Mouse (Mus musculus) cerebellum, adult 11-12 months (tissue): ENCODE measurements around the gene Tbc1d10c.
A peak's percentile ranks its signal among the peaks of the same experiment; 100 is the strongest.

ENCODE experiments used
- DNase-seq: peaks from one replicate; pipeline ENCODE4 v3.0.0; 2022

Gene Tbc1d10c

GRCm38 (mm10) chr19:4190831-4191334 lies at the start of gene Tbc1d10c:
TSS of gene Tbc1d10c (minus strand) at chr19:4191284.
- DNase-seq: peak; percentile 68

GRCm38 (mm10) chr19:4240247-4240668 lies 49.2 kb upstream of the Tbc1d10c start:
- no peak for DNase-seq

DNA sequence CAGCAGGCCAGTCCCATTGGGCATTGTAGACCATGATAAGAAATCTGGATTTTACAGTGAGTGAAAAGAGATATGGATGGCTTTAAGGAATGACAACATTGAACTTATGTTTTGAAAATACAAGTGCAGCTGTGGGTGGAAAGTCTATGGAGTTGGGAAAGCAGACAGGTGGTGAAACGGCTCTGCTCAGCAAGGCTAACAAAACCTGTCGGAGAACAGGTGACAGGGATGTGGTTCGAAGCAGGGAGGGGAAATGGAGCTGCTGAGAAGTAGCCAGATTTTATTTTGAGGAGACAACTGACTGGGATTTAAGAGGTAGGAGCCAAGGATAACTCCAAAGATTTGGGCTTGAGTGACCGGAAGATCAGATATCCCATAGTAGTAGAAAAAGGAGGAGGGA lies 43.5 kb upstream of the Tbc1d10c start:
- no peak for DNase-seq

GRCm38 (mm10) chr19:4232651-4233050 lies 41.6 kb upstream of the Tbc1d10c start:
- DNase-seq: no peak

GRCm38 (mm10) chr19:4232186-4232572 lies 41.1 kb upstream of the Tbc1d10c start:
- DNase-seq: no peak

GRCm38 (mm10) chr19:4231253-4232185 lies 40.4 kb upstream of the Tbc1d10c start, which contains the start of gene Pold4:
TSS of gene Pold4 (plus strand) at chr19:4231899.
- DNase-seq: peak; percentile 98

DNA sequence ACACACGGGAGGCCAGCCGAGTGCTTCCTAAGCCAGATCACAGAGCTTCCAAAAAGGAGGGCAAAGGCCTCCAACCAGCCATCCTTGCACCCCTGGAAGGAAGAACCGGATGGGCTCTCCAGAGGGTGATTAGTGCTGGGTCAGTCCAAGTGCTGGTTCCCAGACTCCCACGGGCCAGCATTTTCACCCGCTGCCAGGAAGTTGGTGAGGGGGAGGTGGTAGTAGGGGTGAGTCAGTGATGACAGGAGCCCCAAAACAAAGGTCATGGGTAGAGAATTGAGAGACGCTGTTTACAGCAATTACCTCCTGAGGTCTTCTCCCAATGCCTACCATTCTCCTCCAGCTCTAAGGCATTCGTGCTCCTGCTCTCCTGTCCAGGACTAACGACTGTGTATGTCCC lies 39.3 kb upstream of the Tbc1d10c start:
- no peak for DNase-seq

DNA sequence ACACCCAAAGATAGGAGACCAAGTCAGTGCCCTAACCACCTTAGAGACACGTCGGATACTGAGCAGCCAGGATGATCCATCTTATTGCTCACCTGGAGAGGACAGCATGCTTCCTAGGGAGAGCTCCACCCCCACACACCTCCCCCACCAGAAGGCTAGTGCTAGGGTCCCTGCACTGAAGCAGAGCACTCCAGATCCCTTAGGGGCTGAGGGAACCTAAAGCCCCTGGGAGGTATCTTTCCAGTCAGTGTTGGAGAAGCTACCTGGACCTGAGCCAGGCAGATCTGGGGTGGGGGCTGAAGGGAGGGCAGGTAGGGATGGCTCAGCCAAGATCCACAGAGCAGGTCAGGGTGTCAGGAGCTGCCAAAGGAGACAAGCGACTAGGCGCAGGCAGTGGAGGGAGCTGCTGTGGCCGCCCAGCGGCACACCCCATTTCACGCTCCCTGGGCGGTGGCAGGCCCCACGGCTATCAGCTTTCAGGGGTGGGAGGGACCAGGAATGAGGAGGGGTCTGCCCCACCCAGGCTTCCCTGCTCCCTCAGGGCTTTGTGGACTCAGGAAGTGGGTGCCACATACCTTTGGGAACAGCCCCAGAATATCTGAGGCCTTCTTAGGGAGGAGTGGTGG lies 38.5 kb upstream of the Tbc1d10c start:
- DNase-seq: peak; percentile 55

DNA sequence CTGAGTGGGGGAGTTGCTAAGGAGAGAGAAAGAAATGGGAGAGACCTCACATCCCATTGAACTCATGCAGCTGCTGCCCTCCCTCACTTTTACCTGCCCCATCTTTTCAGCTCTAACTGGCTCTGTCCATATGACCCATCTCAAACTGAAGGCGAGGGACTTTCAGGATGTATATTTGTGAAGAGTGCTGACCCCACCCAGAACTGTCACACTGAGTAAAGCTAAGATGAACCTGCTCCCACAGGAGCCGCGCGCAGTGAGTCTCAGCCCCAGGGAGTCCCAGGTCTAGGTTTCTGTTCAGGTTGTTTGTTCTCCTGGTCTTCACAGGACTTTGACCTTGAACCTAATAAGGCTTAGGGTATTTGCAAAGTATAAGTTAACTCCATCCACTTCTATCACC lies 37.8 kb upstream of the Tbc1d10c start:
- no peak for DNase-seq

DNA sequence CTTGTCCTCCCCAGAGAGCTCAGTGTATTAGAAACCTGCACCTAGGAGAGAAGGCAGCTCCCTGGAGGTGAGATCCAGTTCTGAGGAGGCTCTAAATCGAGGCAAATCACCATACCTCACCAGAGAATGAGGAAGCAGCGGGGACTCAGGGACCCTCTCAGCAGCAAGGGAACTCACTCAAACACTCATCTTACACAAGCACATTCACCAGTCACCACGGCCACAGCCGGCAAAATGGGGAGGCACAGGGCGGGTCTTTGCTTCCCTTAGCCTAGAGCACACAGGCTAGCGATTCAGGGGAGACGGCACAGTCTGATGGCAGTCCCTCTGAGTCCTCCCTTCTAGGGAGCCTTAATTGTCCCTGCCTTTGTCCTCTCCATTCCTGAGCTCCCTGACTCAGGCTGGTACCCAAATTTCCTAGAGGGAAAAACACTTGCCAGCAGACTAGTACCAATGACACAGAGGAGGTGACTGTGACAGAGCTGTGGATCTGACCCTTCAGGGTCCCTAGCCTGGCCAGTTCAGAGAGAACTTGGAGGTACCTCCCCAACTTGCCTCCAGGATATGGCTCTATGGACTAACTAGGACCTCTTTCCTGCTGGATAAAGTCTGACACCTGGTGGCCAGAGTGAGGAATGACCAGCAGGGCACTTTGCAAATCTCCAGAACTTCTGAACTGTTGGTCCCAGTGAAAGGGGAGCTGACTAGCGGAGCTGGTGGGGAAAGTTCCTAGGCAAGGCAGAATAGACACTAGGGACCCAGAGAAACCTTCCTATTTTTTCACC lies 37.0 kb upstream of the Tbc1d10c start:
- DNase-seq: peak; percentile 65

DNA sequence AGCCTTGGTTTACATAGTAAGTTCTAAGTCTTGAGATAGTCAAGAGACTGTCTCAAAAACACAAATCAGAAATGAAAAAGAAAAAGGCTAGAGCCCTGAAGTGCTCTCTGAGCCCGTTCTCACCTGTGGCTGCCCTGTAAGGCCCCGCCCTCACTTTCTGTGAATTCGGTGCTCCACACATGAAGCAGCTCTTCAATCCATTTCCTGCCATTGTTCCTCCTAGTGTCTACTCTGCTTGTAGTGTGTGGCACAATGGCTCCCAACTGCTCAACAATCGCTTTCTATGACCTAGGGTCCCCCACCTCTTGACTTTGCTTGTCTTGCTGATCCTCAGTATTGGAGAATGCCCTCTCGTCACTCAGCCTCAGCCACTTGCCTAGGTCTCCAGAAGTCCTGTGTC lies 36.4 kb upstream of the Tbc1d10c start:
- no peak for DNase-seq

- no peak for DNase-seq
These were observed 35.7 kb upstream of the Tbc1d10c start for GRCm38 (mm10) chr19:4226779-4227178.

DNA sequence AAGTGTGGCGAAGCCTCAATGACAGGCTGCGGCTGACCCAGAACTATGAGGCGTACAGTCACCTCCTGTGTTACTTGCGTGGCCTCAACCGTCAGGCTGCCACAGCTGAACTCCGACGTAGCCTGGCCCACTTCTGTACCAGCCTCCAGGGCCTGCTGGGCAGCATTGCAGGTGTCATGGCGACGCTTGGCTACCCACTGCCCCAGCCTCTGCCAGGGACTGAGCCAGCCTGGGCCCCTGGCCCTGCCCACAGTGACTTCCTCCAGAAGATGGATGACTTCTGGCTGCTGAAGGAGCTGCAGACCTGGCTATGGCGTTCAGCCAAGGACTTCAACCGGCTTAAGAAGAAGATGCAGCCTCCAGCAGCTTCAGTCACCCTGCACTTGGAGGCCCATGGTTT lies 31.1 kb upstream of the Tbc1d10c start:
- DNase-seq: no peak

- DNase-seq: no peak
These were observed 30.1 kb upstream of the Tbc1d10c start for GRCm38 (mm10) chr19:4220957-4221743.

GRCm38 (mm10) chr19:4220416-4220815 lies 29.3 kb upstream of the Tbc1d10c start:
- DNase-seq: no peak

- no peak for DNase-seq
These were observed 28.9 kb upstream of the Tbc1d10c start for GRCm38 (mm10) chr19:4219943-4220342.

GRCm38 (mm10) chr19:4218784-4219183 lies 27.7 kb upstream of the Tbc1d10c start:
- DNase-seq: no peak

GRCm38 (mm10) chr19:4218293-4218692 lies 27.2 kb upstream of the Tbc1d10c start:
- no peak for DNase-seq

DNA sequence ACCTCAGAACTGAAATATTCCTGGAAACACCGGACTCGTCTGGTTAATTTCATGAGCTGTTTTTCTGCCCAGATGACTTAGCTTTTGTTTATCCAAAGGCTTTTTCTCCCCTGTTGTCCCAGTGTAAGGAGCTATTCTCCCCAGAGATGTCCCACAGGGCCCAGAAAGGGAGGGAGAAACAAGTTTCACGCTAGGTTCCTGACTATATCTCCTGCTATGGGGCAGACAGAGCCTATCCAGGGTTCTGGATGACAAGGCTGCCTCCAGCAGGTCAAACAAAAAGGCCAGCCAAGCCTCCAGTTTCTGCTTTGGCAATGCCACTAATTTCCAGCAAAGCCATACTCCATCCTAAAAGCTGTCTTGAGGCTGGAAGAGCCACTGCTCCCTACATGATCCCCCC lies 26.8 kb upstream of the Tbc1d10c start:
- DNase-seq: no peak

DNA sequence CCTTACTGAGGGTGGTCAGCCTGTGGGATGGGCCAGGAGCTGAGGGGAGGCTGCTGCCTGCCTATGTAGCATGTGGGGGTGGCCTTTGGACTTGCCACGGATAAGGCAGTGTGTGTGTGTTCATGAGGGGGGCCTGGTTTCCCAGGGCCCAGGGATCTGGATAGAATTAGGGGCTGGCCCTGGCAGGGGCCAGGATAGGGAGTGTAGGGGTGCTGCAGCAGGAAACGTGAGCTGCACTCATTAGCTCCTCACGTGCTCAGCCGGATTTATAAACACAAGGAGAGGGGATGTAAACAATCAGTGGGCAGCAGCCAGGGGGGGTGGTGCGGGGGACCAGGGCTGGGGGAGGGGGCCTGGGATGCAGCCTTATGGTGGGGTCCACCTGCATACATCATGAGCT lies 26.1 kb upstream of the Tbc1d10c start:
- no peak for DNase-seq

DNA sequence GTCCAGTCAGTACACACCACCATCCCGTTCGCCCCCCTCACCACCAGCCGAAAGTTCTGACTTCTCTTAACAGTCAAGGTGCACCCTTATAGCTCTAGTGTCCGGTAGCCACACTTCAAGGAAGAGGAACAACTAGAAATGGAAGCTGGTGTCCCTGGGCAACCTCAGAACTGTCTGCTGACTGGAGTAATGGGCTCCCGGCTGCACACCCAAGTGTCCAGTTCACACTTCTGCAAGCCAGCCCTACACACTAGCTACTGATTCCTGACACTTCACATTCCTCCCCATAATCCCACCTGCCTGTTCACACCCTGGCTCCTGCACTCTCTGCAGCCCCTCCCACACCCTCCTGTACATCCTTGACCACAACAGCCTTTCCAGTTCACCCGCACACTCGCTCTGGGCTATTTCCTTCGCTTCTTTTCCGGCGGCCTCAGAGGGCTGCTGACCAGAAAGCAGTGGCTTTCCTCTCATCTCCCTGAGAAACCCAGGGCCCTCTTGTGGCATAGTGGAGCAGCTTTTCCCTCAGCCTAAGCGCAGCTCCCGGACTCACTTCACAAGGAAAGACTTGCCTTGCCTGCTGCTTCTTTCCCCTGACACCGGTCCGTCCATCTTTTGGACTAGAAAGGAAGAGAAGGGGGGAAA lies 25.1 kb upstream of the Tbc1d10c start:
- no peak for DNase-seq

GRCm38 (mm10) chr19:4215451-4215840 lies 24.4 kb upstream of the Tbc1d10c start:
- DNase-seq: no peak
